Mouse (Mus musculus): ENCODE data around the gene Gm28043. TPM values are rescaled to one million over a fixed set of nuclear protein-coding genes. Genes with fewer than 3 reads are reported as not detected.

The Gm28043 gene
- polyA plus RNA-seq, 1 experiment from 2014 or later, result 2.5 TPM

DNA sequence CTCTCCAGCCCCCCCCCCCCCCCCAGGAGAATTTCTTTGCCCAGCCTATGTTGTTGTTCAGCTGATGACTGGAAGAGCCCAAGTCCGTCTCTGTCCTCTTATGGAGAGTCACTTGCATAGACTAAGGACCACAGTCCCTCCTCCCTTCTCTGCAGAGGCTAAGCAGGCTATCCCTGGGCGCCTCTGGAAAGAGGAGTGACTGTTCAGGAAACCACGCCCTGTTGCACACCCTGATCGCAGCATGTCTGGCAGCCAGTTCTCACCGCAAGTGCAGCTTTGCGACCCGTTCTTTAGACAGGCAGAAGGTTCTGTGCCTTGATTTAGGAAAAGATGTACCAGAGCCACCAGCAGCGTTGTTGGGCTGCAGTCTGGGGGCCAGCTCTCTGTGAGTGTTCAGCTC lies 23.2 kb downstream of the Gm28043 start:
- no peak overlapping the region for H3K9ac ChIP-seq (replicated peaks; ENCODE audit: low read length)
- H3K27me3 ChIP-seq (ENCODE audit: insufficient read depth, low read length), result no peaks in the 10 kb centered on the region
- no peak overlapping the region for H3K4me2 ChIP-seq (replicated peaks; ENCODE audit: low read depth, low read length)
- H3K4me3 ChIP-seq (ENCODE audit: low read length), result no peak overlapping the region
- H3K36me3 ChIP-seq (ENCODE audit: insufficient read depth, low read length), result peaks cover 84% of the 10 kb centered on the region
- no peaks in the 10 kb centered on the region for H3K9me3 ChIP-seq (ENCODE audit: low read length)
- H3K4me1 ChIP-seq (ENCODE audit: insufficient read depth, low read length), result no peaks in the 10 kb centered on the region
- WGBS, result 71% methylated on average over 8 of the region's 8 CpGs
- no peak overlapping the region for H3K27ac ChIP-seq (ENCODE audit: low read length)
- ATAC-seq (ENCODE audit: low FRiP score, low TSS enrichment), result no peak

DNA sequence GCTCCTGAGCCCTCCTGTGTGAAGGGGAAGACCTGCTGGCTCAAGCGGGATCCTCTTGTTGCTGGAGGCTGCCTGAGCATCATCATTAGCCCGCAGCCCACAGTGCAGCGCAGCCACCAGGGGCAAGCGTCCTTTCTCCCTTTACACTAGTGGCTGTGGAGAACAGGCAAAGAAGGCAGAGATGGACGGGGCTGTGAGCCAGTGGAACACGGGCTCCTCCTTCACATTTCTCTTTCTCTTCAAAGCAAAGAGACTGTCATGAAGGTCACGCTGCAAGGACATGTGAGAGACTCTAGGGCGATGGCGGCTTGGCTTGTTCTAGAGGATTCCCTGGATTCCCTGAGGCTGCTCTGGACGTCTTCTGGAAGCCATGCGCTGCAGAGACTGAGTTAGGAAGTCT lies 26.3 kb downstream of the Gm28043 start:
- no peak overlapping the region for H3K4me3 ChIP-seq (ENCODE audit: low read length)
- no peaks in the 10 kb centered on the region for H3K27me3 ChIP-seq (ENCODE audit: insufficient read depth, low read length)
- H3K9ac ChIP-seq (replicated peaks; ENCODE audit: low read length), result no peak overlapping the region
- H3K4me1 ChIP-seq (ENCODE audit: insufficient read depth, low read length), result no peaks in the 10 kb centered on the region
- no peak overlapping the region for H3K27ac ChIP-seq (ENCODE audit: low read length)
- no peak overlapping the region for H3K4me2 ChIP-seq (replicated peaks; ENCODE audit: low read depth, low read length)
- H3K36me3 ChIP-seq (ENCODE audit: insufficient read depth, low read length), result peaks cover 61% of the 10 kb centered on the region
- 95% methylated on average over 11 of the region's 11 CpGs for WGBS
- H3K9me3 ChIP-seq (ENCODE audit: low read length), result no peaks in the 10 kb centered on the region
- no peak for ATAC-seq (ENCODE audit: low FRiP score, low TSS enrichment)

DNA sequence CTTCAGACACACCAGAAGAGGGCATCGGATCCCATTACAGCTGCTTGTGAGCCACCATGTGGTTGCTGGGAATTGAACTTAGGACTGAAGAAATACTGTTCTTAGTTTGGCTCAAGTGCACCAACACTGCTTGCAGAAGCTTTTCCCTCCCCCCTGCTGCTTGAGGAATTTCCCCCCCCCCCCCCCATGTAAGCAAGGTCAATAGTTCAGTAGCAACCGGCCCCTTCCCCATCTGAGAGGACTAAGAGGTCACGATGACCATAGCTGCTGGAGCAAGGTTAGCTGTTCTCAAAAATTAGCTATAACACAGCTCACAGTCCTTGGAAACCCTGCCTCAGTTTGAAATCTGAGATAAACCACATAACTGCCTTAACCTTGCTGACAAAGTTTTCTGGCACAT lies 27.5 kb downstream of the Gm28043 start:
- H3K4me2 ChIP-seq (replicated peaks; ENCODE audit: low read depth, low read length), result no peak overlapping the region
- no peak overlapping the region for H3K9ac ChIP-seq (replicated peaks; ENCODE audit: low read length)
- H3K27ac ChIP-seq (ENCODE audit: low read length), result no peak overlapping the region
- H3K4me3 ChIP-seq (ENCODE audit: low read length), result no peak overlapping the region
- WGBS, result 72% methylated on average over 3 of the region's 3 CpGs
- peaks cover 53% of the 10 kb centered on the region for H3K36me3 ChIP-seq (ENCODE audit: insufficient read depth, low read length)
- no peaks in the 10 kb centered on the region for H3K27me3 ChIP-seq (ENCODE audit: insufficient read depth, low read length)
- no peaks in the 10 kb centered on the region for H3K4me1 ChIP-seq (ENCODE audit: insufficient read depth, low read length)
- ATAC-seq (ENCODE audit: low FRiP score, low TSS enrichment), result no peak
- H3K9me3 ChIP-seq (ENCODE audit: low read length), result no peaks in the 10 kb centered on the region

DNA sequence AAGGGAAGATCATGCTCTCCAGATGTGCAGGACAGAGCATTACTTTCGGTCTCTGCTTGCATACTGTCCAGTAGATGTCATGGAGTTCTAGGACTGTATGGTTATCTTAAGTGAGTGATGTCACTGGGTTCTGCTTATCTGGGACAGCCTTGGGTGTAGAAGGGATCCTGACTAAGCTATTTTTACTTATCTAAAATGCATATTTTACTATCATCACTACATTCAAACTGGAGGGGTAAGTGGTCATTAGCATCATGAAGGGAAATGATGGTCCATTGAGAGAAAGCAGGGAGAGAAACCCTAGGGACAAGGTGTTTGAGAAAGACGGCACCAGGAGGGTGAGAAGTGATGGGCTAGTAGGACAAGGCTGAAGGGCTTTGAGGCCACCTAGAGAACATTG lies 43.6 kb downstream of the Gm28043 start:
- Histone ChIP-seq H3K9me3 (ENCODE audit: low read length) (no peaks in the 10 kb centered on the region), H3K4me1 (ENCODE audit: insufficient read depth, low read length) (peaks cover 10% of the 10 kb centered on the region; the same call in 1 of the 2 replicates), H3K27me3 (ENCODE audit: insufficient read depth, low read length) (no peaks in the 10 kb centered on the region), H3K27ac (ENCODE audit: low read length) (no peak overlapping the region), H3K4me3 (ENCODE audit: low read length) (no peak overlapping the region), H3K9ac (replicated peaks; ENCODE audit: low read length) (no peak overlapping the region), H3K36me3 (ENCODE audit: insufficient read depth, low read length) (no peaks in the 10 kb centered on the region), H3K4me2 (replicated peaks; ENCODE audit: low read depth, low read length) (no peak overlapping the region)
- no peak for ATAC-seq (ENCODE audit: low FRiP score, low TSS enrichment)
- WGBS, result 75% methylated on average over 2 of the region's 2 CpGs

DNA sequence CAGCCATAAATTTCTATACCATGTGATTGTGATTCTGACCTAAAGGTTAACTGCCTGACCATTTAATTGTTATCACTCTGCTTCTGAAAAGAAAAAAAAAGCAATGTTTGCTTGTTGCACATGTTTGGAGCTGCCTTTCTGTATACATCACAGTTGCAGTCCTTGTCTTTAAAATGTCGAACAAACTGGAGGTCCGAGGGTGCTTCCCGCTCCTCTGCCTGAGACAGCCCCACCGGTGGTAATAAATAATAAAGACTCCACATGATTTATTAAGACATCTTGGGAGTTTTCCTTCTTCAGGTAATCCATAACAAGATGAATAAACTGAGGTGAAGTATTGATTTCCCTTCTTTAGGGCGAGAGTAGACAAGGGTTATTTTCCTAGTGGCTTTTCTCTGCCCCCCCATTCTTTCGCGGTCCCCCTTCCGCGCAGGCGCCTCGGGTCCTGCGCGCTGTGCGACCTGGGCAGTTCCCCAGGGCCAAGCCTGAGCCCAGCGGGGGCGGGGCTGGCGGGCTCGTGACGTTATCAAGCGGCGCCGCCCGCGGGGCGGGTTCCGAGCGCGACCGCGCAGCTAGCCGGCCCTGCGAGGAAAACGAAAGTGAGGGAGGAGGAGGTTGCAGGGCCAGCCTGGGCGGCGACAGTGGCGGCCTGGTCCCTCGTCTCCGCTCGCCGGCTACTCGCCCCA lies 45.5 kb downstream of the Gm28043 start, which contains the start of gene Cmtr1:
Gene Cmtr1, plus strand, starts transcription at position 520 of the 686 bp plus-strand sequence.
- Histone ChIP-seq H3K9me3 (ENCODE audit: low read length) (no peaks in the 10 kb centered on the region), H3K27me3 (ENCODE audit: insufficient read depth, low read length) (no peaks in the 10 kb centered on the region), H3K27ac (ENCODE audit: low read length) (peak within 1 kb of the TSS; percentile 90), H3K4me1 (ENCODE audit: insufficient read depth, low read length) (peaks cover 10% of the 10 kb centered on the region; the same call in 1 of the 2 replicates), H3K9ac (replicated peaks; ENCODE audit: low read length) (peak within 1 kb of the TSS; percentile 86), H3K4me3 (ENCODE audit: low read length) (peak within 1 kb of the TSS; percentile 79), H3K36me3 (ENCODE audit: insufficient read depth, low read length) (peaks cover 3% of the 10 kb centered on the region; the same call in 1 of the 2 replicates), H3K4me2 (replicated peaks; ENCODE audit: low read depth, low read length) (peak within 1 kb of the TSS; percentile 70)
- peak; percentile 99 for ATAC-seq (ENCODE audit: low FRiP score, low TSS enrichment)
- WGBS, result under 1% methylated on average over 38 of the region's 41 CpGs

DNA sequence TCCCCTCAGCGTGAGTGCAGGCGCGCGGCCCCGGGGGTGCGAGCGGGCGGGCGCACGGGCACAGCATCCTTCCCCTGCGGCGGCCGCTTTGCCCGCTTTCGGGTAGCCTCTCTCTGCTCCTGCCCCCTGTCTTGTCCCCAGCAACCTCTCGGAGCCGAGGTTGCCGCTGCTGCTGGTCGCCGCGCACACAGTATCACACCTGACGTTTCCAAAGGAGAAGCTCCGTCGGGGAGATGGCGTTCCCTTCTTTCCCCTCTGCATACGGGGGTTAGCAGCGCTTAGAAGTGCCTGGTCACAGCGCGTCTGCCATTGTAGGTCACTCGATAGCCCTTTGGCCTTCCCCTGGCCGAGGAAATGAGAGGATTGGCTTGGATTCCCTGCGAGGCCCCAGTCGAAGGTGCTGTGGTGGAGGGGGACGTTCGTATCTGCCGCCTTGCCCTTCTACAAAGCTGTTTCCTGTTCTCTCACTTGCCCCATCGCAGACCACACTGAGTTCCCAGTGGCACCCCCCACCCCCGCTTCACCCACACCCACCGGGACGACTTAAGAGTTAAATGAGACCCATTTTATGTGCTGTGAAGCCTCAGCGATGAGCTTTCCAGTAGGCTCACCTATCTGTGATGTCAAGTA lies 46.2 kb downstream of the Gm28043 start:
- H3K4me2 ChIP-seq (replicated peaks; ENCODE audit: low read depth, low read length), result peak overlapping the region; percentile 70
- H3K27ac ChIP-seq (ENCODE audit: low read length), result peak overlapping the region; percentile 90
- ATAC-seq (ENCODE audit: low FRiP score, low TSS enrichment), result no peak

DNA sequence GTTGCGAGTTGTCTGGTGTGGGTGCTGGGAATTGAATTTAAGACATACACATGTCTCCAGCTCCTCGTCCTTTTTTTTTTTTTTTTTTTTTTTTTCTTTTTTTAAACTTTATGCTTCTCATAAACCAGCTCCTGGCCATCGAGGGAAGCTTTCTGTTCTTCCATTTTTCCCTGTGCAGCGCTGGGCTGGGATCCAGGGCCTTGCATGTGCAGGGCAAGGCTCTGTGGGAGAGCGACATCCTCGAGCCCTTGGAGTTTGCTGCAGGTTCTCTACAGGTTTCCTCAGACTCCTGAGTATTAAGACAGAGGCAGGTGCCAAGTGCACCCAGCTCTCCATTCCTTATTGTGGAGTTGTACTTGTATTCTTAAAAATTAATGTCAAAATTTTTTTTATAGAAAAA lies 47.5 kb downstream of the Gm28043 start:
- 89% methylated on average over 6 of the region's 6 CpGs for WGBS
- Histone ChIP-seq H3K27me3 (ENCODE audit: insufficient read depth, low read length) (no peaks in the 10 kb centered on the region), H3K27ac (ENCODE audit: low read length) (no peak overlapping the region), H3K9me3 (ENCODE audit: low read length) (no peaks in the 10 kb centered on the region), H3K4me3 (ENCODE audit: low read length) (no peak overlapping the region), H3K4me2 (replicated peaks; ENCODE audit: low read depth, low read length) (no peak overlapping the region), H3K9ac (replicated peaks; ENCODE audit: low read length) (no peak overlapping the region), H3K4me1 (ENCODE audit: insufficient read depth, low read length) (peaks cover 10% of the 10 kb centered on the region; the same call in 1 of the 2 replicates), H3K36me3 (ENCODE audit: insufficient read depth, low read length) (peaks cover 12% of the 10 kb centered on the region; the same call in 1 of the 2 replicates)
- no peak for ATAC-seq (ENCODE audit: low FRiP score, low TSS enrichment)

More for the DNA sequence above, 46.2 kb downstream of the Gm28043 start:
- Histone ChIP-seq H3K9me3 (ENCODE audit: low read length) (no peaks in the 10 kb centered on the region), H3K9ac (replicated peaks; ENCODE audit: low read length) (peak overlapping the region; percentile 86), H3K4me1 (ENCODE audit: insufficient read depth, low read length) (peaks cover 10% of the 10 kb centered on the region; the same call in 1 of the 2 replicates), H3K36me3 (ENCODE audit: insufficient read depth, low read length) (peaks cover 4% of the 10 kb centered on the region; the same call in 1 of the 2 replicates), H3K4me3 (ENCODE audit: low read length) (peak overlapping the region; percentile 79), H3K27me3 (ENCODE audit: insufficient read depth, low read length) (no peaks in the 10 kb centered on the region)
- 0% methylated on average over 39 of the region's 41 CpGs for WGBS

DNA sequence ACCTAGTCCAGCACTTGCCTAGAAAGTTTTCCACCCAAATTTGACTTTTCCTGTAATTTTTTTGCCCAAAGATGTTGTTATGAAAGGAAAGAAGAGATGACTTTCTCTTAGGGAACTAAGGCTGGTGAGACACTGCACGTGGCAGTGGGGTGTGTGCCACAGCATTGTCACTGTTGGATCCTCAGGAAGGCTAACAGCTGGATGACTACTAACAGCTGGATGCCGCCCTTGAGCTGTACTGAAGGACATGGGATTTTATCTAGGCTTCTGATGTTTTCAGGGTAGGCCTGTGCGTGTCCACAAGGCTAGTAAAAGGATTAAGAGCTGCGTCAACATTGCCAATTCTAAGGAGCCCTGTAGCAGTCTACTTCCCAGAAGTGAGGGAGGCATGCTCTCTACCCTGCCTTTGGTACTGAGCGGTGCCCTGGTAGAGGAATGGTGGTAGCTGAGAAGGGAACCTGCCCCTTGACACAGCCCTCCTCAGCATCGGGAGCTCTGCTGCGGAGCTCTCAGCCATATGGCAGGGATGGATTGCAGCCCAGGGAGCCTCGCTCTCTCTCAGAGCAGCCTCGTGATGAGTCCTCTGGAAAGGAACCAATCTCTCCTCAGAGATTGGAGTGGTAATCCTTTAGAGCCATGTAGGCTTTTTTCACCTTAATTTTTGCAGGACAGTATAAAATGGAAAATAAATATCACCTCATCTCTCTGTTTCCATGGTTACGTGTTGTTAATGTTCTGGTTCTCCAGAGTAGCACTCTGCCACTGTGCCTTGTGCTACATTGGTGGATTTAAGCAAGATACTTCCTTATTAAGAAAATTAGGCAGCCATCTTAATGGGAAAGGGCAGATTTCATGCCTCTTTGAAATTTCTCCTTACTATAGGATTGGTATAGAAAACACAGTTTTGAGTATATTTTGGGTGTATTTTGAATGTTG lies 53.6 kb downstream of the Gm28043 start:
- Histone ChIP-seq H3K9ac (replicated peaks; ENCODE audit: low read length) (no peak overlapping the region), H3K9me3 (ENCODE audit: low read length) (no peaks in the 10 kb centered on the region), H3K4me3 (ENCODE audit: low read length) (no peak overlapping the region), H3K27me3 (ENCODE audit: insufficient read depth, low read length) (no peaks in the 10 kb centered on the region), H3K4me1 (ENCODE audit: insufficient read depth, low read length) (no peaks in the 10 kb centered on the region), H3K4me2 (replicated peaks; ENCODE audit: low read depth, low read length) (no peak overlapping the region), H3K27ac (ENCODE audit: low read length) (no peak overlapping the region), H3K36me3 (ENCODE audit: insufficient read depth, low read length) (peaks cover 24% of the 10 kb centered on the region)
- WGBS, result 86% methylated on average over 10 of the region's 10 CpGs
- ATAC-seq (ENCODE audit: low FRiP score, low TSS enrichment), result no peak; the same call in 1 of the 2 replicates

DNA sequence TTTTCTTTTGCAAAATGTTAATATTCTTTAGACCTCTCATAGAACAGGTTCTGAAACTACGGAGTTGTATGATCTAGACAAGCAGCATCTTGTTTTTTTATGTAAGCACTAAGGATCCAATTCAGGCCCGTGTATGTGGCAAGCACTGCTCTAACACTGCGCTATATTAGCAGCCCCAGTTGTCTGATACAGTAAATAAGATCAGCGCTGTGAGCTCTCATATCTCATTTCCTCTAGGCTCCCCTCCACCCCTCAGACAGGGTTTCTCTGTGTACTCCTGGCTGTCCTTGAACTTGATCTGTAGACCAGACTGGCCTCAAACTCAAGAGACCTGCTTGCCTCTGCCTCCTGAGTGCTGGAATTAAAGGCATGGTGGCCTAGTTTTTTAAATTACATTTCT lies 54.4 kb downstream of the Gm28043 start:
- ATAC-seq (ENCODE audit: low FRiP score, low TSS enrichment), result no peak
- no peak overlapping the region for H3K9ac ChIP-seq (replicated peaks; ENCODE audit: low read length)
- H3K4me2 ChIP-seq (replicated peaks; ENCODE audit: low read depth, low read length), result no peak overlapping the region
- H3K27ac ChIP-seq (ENCODE audit: low read length), result no peak overlapping the region
- no peaks in the 10 kb centered on the region for H3K4me1 ChIP-seq (ENCODE audit: insufficient read depth, low read length)
- no peaks in the 10 kb centered on the region for H3K27me3 ChIP-seq (ENCODE audit: insufficient read depth, low read length)
- no peak overlapping the region for H3K4me3 ChIP-seq (ENCODE audit: low read length)
- H3K36me3 ChIP-seq (ENCODE audit: insufficient read depth, low read length), result peaks cover 28% of the 10 kb centered on the region
- no peaks in the 10 kb centered on the region for H3K9me3 ChIP-seq (ENCODE audit: low read length)
- WGBS, result 95% methylated on average over 4 of the region's 4 CpGs
